Mouse (Mus musculus) forebrain, embryonic 14.5 days (tissue): ENCODE measurements around the gene Hpse2. TPM values are rescaled to one million over a fixed set of nuclear protein-coding genes. Genes with fewer than 3 reads are reported as not detected.

ENCODE experiments used
- ATAC-seq: fragments of 200-750 bp; cut with Nextera tagmentation; 2 replicates; pipeline ENCODE4 v1.8.0; 2017; ENCODE audit warnings: mild to moderate bottlenecking, moderate library complexity
- DNase-seq: peaks from one replicate; pipeline ENCODE4 v3.0.0-alpha.2; 2015; ENCODE audit warnings: low spot score
- H3K27ac ChIP-seq: fragments of 300-500 bp; sonication (generic); 2 replicates; pipeline ENCODE4 v1.5.1; 2014; ENCODE audit warnings: low read depth, mild to moderate bottlenecking, control low read depth, low read length, moderate library complexity
- H3K27me3 ChIP-seq: fragments of 300-500 bp; sonication (generic); replicated peaks from 2 replicates; pipeline ENCODE4 v1.6.1; 2014; ENCODE audit warnings: low read length, control low read depth, mixed read lengths; ENCODE audit not compliant: control insufficient read depth, insufficient read depth
- H3K36me3 ChIP-seq: fragments of 300-500 bp; sonication (generic); 2 replicates; pipeline ENCODE4 v1.6.1; 2014; ENCODE audit warnings: low read length, control low read depth; ENCODE audit not compliant: control insufficient read depth, insufficient read depth
- H3K4me1 ChIP-seq: fragments of 300-500 bp; sonication (generic); 2 replicates; pipeline ENCODE4 v1.6.1; 2014; ENCODE audit warnings: antibody characterized with exemption, low read length, control low read depth; ENCODE audit not compliant: control insufficient read depth, insufficient read depth
- H3K4me2 ChIP-seq: fragments of 300-500 bp; sonication (generic); 2 replicates; pipeline ENCODE4 v1.6.1; 2014; ENCODE audit warnings: mild to moderate bottlenecking, control low read depth, low read length
- H3K4me3 ChIP-seq: fragments of 300-500 bp; sonication (generic); 2 replicates; pipeline ENCODE4 v1.5.1; 2014; ENCODE audit warnings: low read depth, low read length, control low read depth
- H3K9ac ChIP-seq: fragments of 300-500 bp; sonication (generic); 2 replicates; pipeline ENCODE4 v1.6.1; 2014; ENCODE audit warnings: mild to moderate bottlenecking, low read length, control low read depth, moderate library complexity
- H3K9me3 ChIP-seq: fragments of 300-500 bp; sonication (generic); replicated peaks from 2 replicates; pipeline ENCODE4 v1.6.1; 2016; ENCODE audit warnings: low read length, control low read depth, mixed read lengths; ENCODE audit not compliant: control insufficient read depth
- WGBS: fragments of 180-500 bp; shearing (Covaris S2); extraction: QIAGEN DNeasy Blood & Tissue Kit; methylation state at CpG from one replicate; pipeline ENCODE4 v1.1.7; 2014; 5-methylcytosine and 5-hydroxymethylcytosine counted together
- polyA plus RNA-seq: library from polyadenylated mRNA; unstranded; fragments of >200 nt; fragmentation: Nextera tagmentation; extraction: Ambion mirVana; gene quantifications from 2 replicates; pipeline ENCODE4 v1.2.1, GENCODE M21; 2014

Gene Hpse2
- polyA plus RNA-seq, 1 experiment from 2014 or later: 0.04 TPM

- H3K36me3 ChIP-seq: no peaks in the 10 kb centered on the region
- H3K9ac ChIP-seq: no peak overlapping the region
- ATAC-seq (no peak), DNase-seq (no peak)
- H3K27me3 ChIP-seq: no peaks in the 10 kb centered on the region
- WGBS: 89% methylated on average over 8 of the region's 8 CpGs
- H3K9me3 ChIP-seq: no peaks in the 10 kb centered on the region
- H3K4me3 ChIP-seq: no peak overlapping the region
- no peak overlapping the region for H3K4me2 ChIP-seq
- no peaks in the 10 kb centered on the region for H3K4me1 ChIP-seq
- H3K27ac ChIP-seq: no peak overlapping the region
Measured at GRCm38 (mm10) chr19:42869663-42870530, 518.3 kb downstream of the Hpse2 start.

DNA sequence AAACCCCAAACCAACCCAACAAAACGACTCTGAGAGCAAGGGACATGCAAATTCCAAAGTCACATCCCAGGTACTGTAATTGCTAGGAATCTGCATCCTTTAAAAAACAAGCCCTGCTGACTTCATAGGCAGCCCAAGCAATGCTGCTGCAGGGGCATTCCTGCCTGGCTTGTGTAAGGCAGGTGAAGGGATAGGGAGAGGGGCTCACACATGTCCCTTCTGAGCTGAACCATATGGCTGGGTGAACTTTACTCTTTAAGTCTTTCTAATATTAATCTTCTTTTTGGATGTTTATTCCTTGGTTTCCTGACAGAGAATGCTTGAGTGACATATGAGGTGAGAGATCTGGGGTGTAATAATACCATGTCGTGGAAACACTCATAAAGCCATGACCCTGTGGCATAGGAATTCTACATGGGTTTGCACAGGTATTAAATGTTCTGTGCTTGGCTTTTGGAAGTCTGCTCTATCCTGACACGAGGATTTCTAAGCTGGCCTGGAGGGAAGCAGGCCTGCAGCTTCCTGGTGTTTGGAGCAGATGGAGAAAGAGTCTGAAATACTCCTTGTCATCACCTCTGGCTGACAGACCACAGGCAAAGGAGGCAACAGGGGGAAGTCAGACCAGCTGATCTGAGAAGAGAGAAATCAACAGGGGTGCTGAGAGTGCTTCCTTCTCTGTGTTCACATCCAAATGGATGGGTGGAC, 519.0 kb downstream of the Hpse2 start:
- no peak overlapping the region for H3K4me3 ChIP-seq
- no peaks in the 10 kb centered on the region for H3K4me1 ChIP-seq
- no peak overlapping the region for H3K27ac ChIP-seq
- H3K9me3 ChIP-seq: no peaks in the 10 kb centered on the region
- no peaks in the 10 kb centered on the region for H3K36me3 ChIP-seq
- no peak overlapping the region for H3K4me2 ChIP-seq
- ATAC-seq: no peak
- H3K27me3 ChIP-seq: no peaks in the 10 kb centered on the region
- WGBS: 59% methylated on average over 3 of the region's 3 CpGs
- no peak overlapping the region for H3K9ac ChIP-seq
- no peak for DNase-seq

DNA sequence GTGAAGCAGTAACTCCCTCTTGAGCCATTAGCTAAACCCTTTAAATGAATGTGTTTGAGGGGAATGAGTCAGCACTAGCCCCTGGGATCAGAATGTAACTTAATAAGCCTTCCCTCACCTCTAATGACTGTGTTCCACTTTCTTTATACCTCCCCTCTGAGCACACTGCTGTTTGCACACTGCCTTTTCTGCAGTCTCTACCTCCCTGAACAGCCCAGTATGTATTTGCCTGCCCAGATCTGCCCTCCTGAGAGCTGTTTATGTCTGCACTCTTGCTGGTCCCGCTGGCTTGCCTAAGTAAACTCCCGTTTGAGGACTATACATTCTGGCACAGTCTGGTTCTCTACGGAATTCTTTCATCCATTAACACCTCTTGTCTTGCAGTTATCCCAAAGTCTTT, 525.1 kb downstream of the Hpse2 start:
- Histone ChIP-seq H3K27ac (no peak overlapping the region), H3K4me1 (no peaks in the 10 kb centered on the region), H3K4me3 (no peak overlapping the region), H3K9ac (no peak overlapping the region), H3K36me3 (no peaks in the 10 kb centered on the region), H3K4me2 (no peak overlapping the region), H3K27me3 (no peaks in the 10 kb centered on the region), H3K9me3 (no peaks in the 10 kb centered on the region)
- DNase-seq (no peak), ATAC-seq (no peak)
- 60% methylated on average over 3 of the region's 3 CpGs for WGBS

GRCm38 (mm10) chr19:42857096-42857495, 531.1 kb downstream of the Hpse2 start:
- H3K4me2 ChIP-seq: no peak overlapping the region
- no peaks in the 10 kb centered on the region for H3K4me1 ChIP-seq
- H3K27me3 ChIP-seq: no peaks in the 10 kb centered on the region
- no peaks in the 10 kb centered on the region for H3K36me3 ChIP-seq
- DNase-seq (no peak), ATAC-seq (no peak)
- 95% methylated on average over 5 of the region's 5 CpGs for WGBS
- H3K27ac ChIP-seq: no peak overlapping the region
- no peaks in the 10 kb centered on the region for H3K9me3 ChIP-seq
- no peak overlapping the region for H3K9ac ChIP-seq
- no peak overlapping the region for H3K4me3 ChIP-seq

DNA sequence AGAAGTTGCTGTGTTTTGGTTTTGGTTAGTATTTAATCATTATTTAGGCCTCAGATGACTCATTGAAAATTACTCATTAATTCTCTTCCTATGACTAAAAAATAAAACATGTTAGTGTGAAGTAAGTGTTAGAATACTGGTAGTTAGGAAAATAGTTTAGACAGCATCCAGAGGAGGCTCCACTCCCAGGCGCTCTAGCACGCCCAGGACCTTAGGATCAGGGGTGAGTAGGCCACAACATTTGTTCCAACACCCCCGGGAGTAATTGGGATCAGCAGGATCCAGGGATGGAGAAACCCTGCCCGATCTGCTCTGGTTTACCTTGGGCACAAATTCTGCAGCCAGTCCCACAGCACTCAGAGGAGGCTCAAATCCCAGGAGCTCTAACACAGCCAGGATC, 532.5 kb downstream of the Hpse2 start:
- Histone ChIP-seq H3K36me3 (no peaks in the 10 kb centered on the region), H3K4me3 (no peak overlapping the region), H3K9ac (no peak overlapping the region), H3K27ac (no peak overlapping the region), H3K9me3 (no peaks in the 10 kb centered on the region), H3K4me2 (no peak overlapping the region), H3K4me1 (no peaks in the 10 kb centered on the region), H3K27me3 (no peaks in the 10 kb centered on the region)
- ATAC-seq (no peak), DNase-seq (no peak)
- WGBS: 87% methylated on average over 4 of the region's 4 CpGs

DNA sequence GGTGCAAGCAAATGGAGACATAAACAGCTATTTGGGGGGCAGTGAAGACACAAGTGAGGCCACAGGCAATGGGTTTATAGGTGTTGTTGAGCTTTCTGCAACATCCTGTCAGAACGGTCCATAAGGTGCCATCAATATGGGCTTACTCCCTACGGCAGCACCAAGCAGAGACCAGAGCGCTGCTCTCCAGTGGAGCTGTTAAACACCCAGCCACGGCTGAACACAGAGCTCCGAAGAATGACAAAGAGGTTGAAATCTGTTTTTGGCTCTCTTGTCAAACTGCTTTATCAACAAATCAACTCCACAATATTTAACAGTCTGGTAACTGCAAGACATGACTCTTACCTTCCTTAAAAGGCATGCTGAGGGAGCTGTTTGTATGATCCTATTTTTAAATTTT, 537.7 kb downstream of the Hpse2 start:
- Histone ChIP-seq H3K27ac (no peak overlapping the region), H3K9ac (no peak overlapping the region), H3K4me2 (no peak overlapping the region), H3K4me3 (no peak overlapping the region), H3K27me3 (no peaks in the 10 kb centered on the region), H3K9me3 (no peaks in the 10 kb centered on the region), H3K4me1 (no peaks in the 10 kb centered on the region), H3K36me3 (no peaks in the 10 kb centered on the region)
- 80% methylated on average over 5 of the region's 5 CpGs for WGBS
- ATAC-seq: no peak
- DNase-seq: no peak

DNA sequence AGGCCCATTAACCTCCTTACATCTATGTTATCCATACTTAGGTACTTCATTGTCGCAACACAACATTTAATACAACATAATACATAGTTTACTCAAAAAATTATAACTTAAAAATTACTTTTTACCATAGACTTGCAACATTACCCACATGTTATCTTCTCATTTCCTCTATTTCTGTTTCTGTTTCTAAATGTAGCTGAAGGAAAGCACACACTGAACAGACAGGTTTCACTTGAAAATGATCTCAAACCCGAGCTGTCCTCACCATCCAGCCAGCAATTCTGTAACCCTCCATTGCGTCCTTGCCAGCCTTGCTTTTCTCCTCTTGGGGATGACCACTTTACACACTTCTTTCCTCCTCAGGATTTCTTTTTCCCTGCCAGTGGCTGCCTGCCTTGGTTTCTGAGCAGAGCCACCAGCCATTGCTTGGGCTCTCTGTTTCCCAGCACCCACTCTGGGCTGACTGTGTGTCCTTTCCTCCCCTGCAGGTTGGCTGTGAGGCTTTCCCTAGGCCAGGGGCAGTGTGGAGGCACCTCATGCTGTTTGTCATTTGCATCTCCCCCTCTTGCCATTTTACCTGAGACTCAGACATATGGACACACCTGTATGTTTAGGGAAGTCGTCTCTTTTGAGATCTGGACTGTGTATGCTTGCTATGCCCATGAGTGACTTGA, 548.4 kb downstream of the Hpse2 start:
- H3K27me3 ChIP-seq: no peaks in the 10 kb centered on the region
- H3K4me1 ChIP-seq: no peaks in the 10 kb centered on the region
- no peak overlapping the region for H3K4me2 ChIP-seq
- H3K9me3 ChIP-seq: no peaks in the 10 kb centered on the region
- no peaks in the 10 kb centered on the region for H3K36me3 ChIP-seq
- DNase-seq: no peak
- H3K27ac ChIP-seq: no peak overlapping the region
- WGBS: 79% methylated on average over 4 of the region's 4 CpGs
- ATAC-seq: no peak
- H3K4me3 ChIP-seq: no peak overlapping the region
- H3K9ac ChIP-seq: no peak overlapping the region

- no peak overlapping the region for H3K27ac ChIP-seq
- no peak overlapping the region for H3K4me2 ChIP-seq
- no peaks in the 10 kb centered on the region for H3K36me3 ChIP-seq
- WGBS: 68% methylated on average over 2 of the region's 2 CpGs
- H3K9me3 ChIP-seq: no peaks in the 10 kb centered on the region
- H3K27me3 ChIP-seq: no peaks in the 10 kb centered on the region
- no peak overlapping the region for H3K4me3 ChIP-seq
- no peak overlapping the region for H3K9ac ChIP-seq
- DNase-seq: no peak
- ATAC-seq: no peak
- no peaks in the 10 kb centered on the region for H3K4me1 ChIP-seq
Measured at GRCm38 (mm10) chr19:42839118-42839517, 549.0 kb downstream of the Hpse2 start.

DNA sequence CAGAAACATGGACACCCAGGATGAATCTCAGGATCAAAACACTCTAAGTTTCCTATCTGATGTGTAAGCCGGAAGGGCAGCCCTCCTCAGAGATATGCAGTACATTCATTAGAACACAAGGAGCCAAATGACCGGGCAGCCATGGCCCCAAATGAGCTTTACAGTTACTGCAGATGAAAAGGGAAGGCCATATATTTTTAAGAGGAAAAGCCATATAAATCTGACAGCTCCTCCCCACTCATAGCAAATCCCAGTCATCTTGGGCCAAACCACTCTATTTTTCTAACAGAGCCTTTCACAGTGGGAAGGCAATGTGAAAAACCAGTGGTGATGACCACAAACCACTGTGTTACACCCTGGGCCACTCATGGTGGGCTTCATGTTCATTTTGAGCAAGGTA, 549.9 kb downstream of the Hpse2 start:
- H3K27ac ChIP-seq: no peak overlapping the region
- 86% methylated on average over 2 of the region's 2 CpGs for WGBS
- H3K4me3 ChIP-seq: no peak overlapping the region
- no peak overlapping the region for H3K4me2 ChIP-seq
- DNase-seq: no peak
- no peak overlapping the region for H3K9ac ChIP-seq
- no peaks in the 10 kb centered on the region for H3K4me1 ChIP-seq
- no peaks in the 10 kb centered on the region for H3K36me3 ChIP-seq
- no peaks in the 10 kb centered on the region for H3K9me3 ChIP-seq
- no peak for ATAC-seq
- H3K27me3 ChIP-seq: no peaks in the 10 kb centered on the region
